Mouse (Mus musculus) embryo, embryonic 9.5 days (tissue): Measurements from ENCODE around the gene Pnp2.

Source experiments
- DNase-seq: peaks from one replicate; pipeline ENCODE4 v3.0.0-alpha.2; 2017; ENCODE audit errors: extremely low spot score

Pnp2 gene

DNA sequence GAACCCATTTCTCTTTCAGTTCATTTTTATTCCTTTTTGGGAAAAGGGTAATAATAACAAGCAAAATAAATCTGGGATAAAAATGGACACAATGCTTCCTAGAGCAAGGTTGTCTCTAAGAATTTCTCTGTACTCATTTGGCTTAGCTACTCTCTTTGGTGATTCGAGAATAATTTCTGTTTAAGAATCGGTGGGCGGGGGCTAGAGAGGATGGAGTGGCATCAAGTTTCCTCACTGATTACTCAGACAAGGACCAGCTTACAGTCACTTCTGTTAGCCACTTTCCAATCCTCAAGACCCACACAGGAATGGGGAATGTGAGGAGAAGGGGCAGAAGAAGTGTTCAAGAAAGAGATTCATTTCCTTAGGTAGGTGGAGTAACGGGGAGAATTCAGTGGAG lies 53.0 kb downstream of the Pnp2 start:
- DNase-seq, result no peak

DNA sequence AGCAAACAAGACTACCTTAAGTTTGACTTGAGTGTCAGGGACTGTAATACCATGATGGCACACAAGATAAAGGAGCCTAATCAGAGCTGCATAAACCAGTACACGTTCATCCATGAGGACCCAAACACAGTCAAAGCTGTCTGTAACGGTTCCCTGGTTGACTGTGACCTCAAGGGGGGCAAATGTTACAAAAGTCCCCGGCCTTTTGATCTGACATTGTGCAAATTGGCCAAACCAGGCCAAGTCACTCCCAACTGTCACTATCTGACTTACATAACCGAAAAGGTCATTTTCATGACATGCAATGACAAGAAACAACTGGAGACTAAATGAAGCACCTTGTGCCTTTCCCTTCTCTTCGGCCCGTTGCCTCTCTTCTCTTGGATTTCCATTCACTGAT lies 53.8 kb downstream of the Pnp2 start:
- DNase-seq, result no peak
